Mouse (Mus musculus) forebrain, embryonic 10.5 days (tissue): ENCODE data around the gene Pkm. TPM values are rescaled to one million over a fixed set of nuclear protein-coding genes. Genes with fewer than 3 reads are reported as not detected.

Experiments used
- DNase-seq: peaks from one replicate; pipeline ENCODE4 v3.0.0-alpha.2; 2017; ENCODE audit warnings: low spot score; ENCODE audit errors: extremely low spot score
- H3K27ac ChIP-seq: fragments of 300-500 bp; sonication (generic); 2 replicates; pipeline ENCODE4 v1.5.1; 2016; ENCODE audit warnings: mild to moderate bottlenecking
- H3K27me3 ChIP-seq: fragments of 300-500 bp; sonication (generic); 2 replicates; pipeline ENCODE4 v1.6.1; 2016; ENCODE audit warnings: mild to moderate bottlenecking; ENCODE audit not compliant: poor library complexity, severe bottlenecking
- H3K36me3 ChIP-seq: fragments of 300-500 bp; sonication (generic); replicated peaks from 2 replicates; pipeline ENCODE4 v1.6.1; 2016; ENCODE audit warnings: mild to moderate bottlenecking, moderate library complexity
- H3K4me1 ChIP-seq: fragments of 300-500 bp; sonication (generic); 2 replicates; pipeline ENCODE4 v1.6.1; 2016
- H3K4me3 ChIP-seq: fragments of 300-500 bp; sonication (generic); 2 replicates; pipeline ENCODE4 v1.5.1; 2016; ENCODE audit warnings: mild to moderate bottlenecking, moderate library complexity
- H3K9me3 ChIP-seq: fragments of 300-500 bp; sonication (generic); 2 replicates; pipeline ENCODE4 v1.6.1; 2016; ENCODE audit warnings: mild to moderate bottlenecking, moderate library complexity
- WGBS: fragments of 180-500 bp; shearing (Covaris S2); methylation state at CpG from one replicate; pipeline ENCODE4 v1.1.7; 2016; 5-methylcytosine and 5-hydroxymethylcytosine counted together
- polyA plus RNA-seq: library from polyadenylated mRNA; unstranded; fragments of >200 nt; fragmentation: Nextera tagmentation; extraction: Ambion mirVana; gene quantifications from 2 replicates; pipeline ENCODE4 v1.2.1, GENCODE M21; 2016

Pkm gene
- polyA plus RNA-seq, 1 experiment from 2014 or later, result 3,207 TPM

- H3K9me3 ChIP-seq, result no peaks in the 10 kb centered on the region
- no peak for DNase-seq
- peaks cover 99% of the 10 kb centered on the region for H3K36me3 ChIP-seq
- H3K4me1 ChIP-seq, result peaks cover 1% of the 10 kb centered on the region; the same call in 1 of the 2 replicates
- WGBS, result 87% methylated on average over 4 of the region's 4 CpGs
- H3K4me3 ChIP-seq, result no peak overlapping the region
- no peaks in the 10 kb centered on the region for H3K27me3 ChIP-seq
- no peak overlapping the region for H3K27ac ChIP-seq
These were observed 13.0 kb downstream of the Pkm start for GRCm38 (mm10) chr9:59669172-59669571.

GRCm38 (mm10) chr9:59672195-59672894 lies 16.2 kb downstream of the Pkm start:
- peaks cover 99% of the 10 kb centered on the region for H3K36me3 ChIP-seq
- H3K9me3 ChIP-seq, result no peaks in the 10 kb centered on the region
- no peaks in the 10 kb centered on the region for H3K27me3 ChIP-seq
- H3K27ac ChIP-seq, result no peak overlapping the region
- H3K4me3 ChIP-seq, result no peak overlapping the region
- no peak for DNase-seq
- H3K4me1 ChIP-seq, result no peaks in the 10 kb centered on the region
- 91% methylated on average over 12 of the region's 12 CpGs for WGBS

GRCm38 (mm10) chr9:59673427-59673826 lies 17.3 kb downstream of the Pkm start:
- no peaks in the 10 kb centered on the region for H3K4me1 ChIP-seq
- no peak for DNase-seq
- H3K9me3 ChIP-seq, result no peaks in the 10 kb centered on the region
- 69% methylated on average over 2 of the region's 2 CpGs for WGBS
- no peak overlapping the region for H3K4me3 ChIP-seq
- no peak overlapping the region for H3K27ac ChIP-seq
- peaks cover 99% of the 10 kb centered on the region for H3K36me3 ChIP-seq
- H3K27me3 ChIP-seq, result no peaks in the 10 kb centered on the region

GRCm38 (mm10) chr9:59675598-59675997 lies 19.4 kb downstream of the Pkm start:
- H3K36me3 ChIP-seq, result peaks cover 92% of the 10 kb centered on the region
- no peaks in the 10 kb centered on the region for H3K9me3 ChIP-seq
- DNase-seq, result no peak
- no peak overlapping the region for H3K4me3 ChIP-seq
- no peak overlapping the region for H3K27ac ChIP-seq
- WGBS, result 94% methylated on average over 14 of the region's 14 CpGs
- peaks cover 6% of the 10 kb centered on the region for H3K27me3 ChIP-seq
- peaks cover 17% of the 10 kb centered on the region for H3K4me1 ChIP-seq

- Histone ChIP-seq H3K27me3 (peaks cover 30% of the 10 kb centered on the region), H3K36me3 (peaks cover 64% of the 10 kb centered on the region), H3K4me3 (no peak overlapping the region), H3K9me3 (no peaks in the 10 kb centered on the region), H3K27ac (no peak overlapping the region), H3K4me1 (peaks cover 19% of the 10 kb centered on the region)
- WGBS, result 55% methylated on average over 1 of the region's 1 CpGs
- DNase-seq, result no peak
These were observed 22.1 kb downstream of the Pkm start for GRCm38 (mm10) chr9:59678313-59678712.

GRCm38 (mm10) chr9:59679678-59680533 lies 23.7 kb downstream of the Pkm start, which contains the start of gene Gramd2:
Gene Gramd2, plus strand, starts transcription at chr9:59680144.
- peak within 1 kb of the TSS; percentile 68 for H3K27ac ChIP-seq
- DNase-seq, result peak; percentile 90
- peaks cover 30% of the 10 kb centered on the region for H3K27me3 ChIP-seq
- peak within 1 kb of the TSS; percentile 58 for H3K4me3 ChIP-seq
- WGBS, result 1% methylated on average over 47 of the region's 47 CpGs
- peaks cover 49% of the 10 kb centered on the region for H3K36me3 ChIP-seq
- no peaks in the 10 kb centered on the region for H3K9me3 ChIP-seq
- H3K4me1 ChIP-seq, result peaks cover 19% of the 10 kb centered on the region

- peaks cover 30% of the 10 kb centered on the region for H3K27me3 ChIP-seq
- peak overlapping the region; percentile 68 for H3K27ac ChIP-seq
- peaks cover 19% of the 10 kb centered on the region for H3K4me1 ChIP-seq
- 8% methylated on average over 16 of the region's 16 CpGs for WGBS
- H3K4me3 ChIP-seq, result peak overlapping the region; percentile 58
- peaks cover 43% of the 10 kb centered on the region for H3K36me3 ChIP-seq
- no peak for DNase-seq
- no peaks in the 10 kb centered on the region for H3K9me3 ChIP-seq
These were observed 24.3 kb downstream of the Pkm start for GRCm38 (mm10) chr9:59680534-59680875.

- WGBS, result 79% methylated on average over 2 of the region's 2 CpGs
- Histone ChIP-seq H3K4me1 (peaks cover 17% of the 10 kb centered on the region), H3K9me3 (no peaks in the 10 kb centered on the region), H3K27me3 (peaks cover 30% of the 10 kb centered on the region), H3K36me3 (peaks cover 7% of the 10 kb centered on the region), H3K27ac (no peak overlapping the region), H3K4me3 (no peak overlapping the region)
- DNase-seq, result no peak
These were observed 27.9 kb downstream of the Pkm start for GRCm38 (mm10) chr9:59684020-59684419.

- WGBS, result 41% methylated on average over 6 of the region's 6 CpGs
- Histone ChIP-seq H3K36me3 (no peaks in the 10 kb centered on the region), H3K9me3 (no peaks in the 10 kb centered on the region), H3K4me3 (no peak overlapping the region), H3K27ac (no peak overlapping the region), H3K4me1 (peaks cover 12% of the 10 kb centered on the region), H3K27me3 (peaks cover 24% of the 10 kb centered on the region)
- DNase-seq, result no peak
These were observed 31.4 kb downstream of the Pkm start for GRCm38 (mm10) chr9:59687416-59688046.

GRCm38 (mm10) chr9:59691635-59692094 lies 35.5 kb downstream of the Pkm start:
- Histone ChIP-seq H3K36me3 (no peaks in the 10 kb centered on the region), H3K4me3 (peak overlapping the region; percentile 45), H3K4me1 (peaks cover 29% of the 10 kb centered on the region), H3K9me3 (no peaks in the 10 kb centered on the region), H3K27ac (peak overlapping the region; percentile 67), H3K27me3 (peaks cover 24% of the 10 kb centered on the region)
- WGBS, result 4% methylated on average over 23 of the region's 23 CpGs
- DNase-seq, result no peak

GRCm38 (mm10) chr9:59692145-59692544 lies 36.0 kb downstream of the Pkm start:
- WGBS, result 43% methylated on average over 9 of the region's 9 CpGs
- Histone ChIP-seq H3K4me3 (peak overlapping the region; percentile 45), H3K27me3 (peaks cover 24% of the 10 kb centered on the region)

GRCm38 (mm10) chr9:59694571-59695450 lies 38.6 kb downstream of the Pkm start:
- no peak overlapping the region; the same call in 1 of the 2 replicates for H3K27ac ChIP-seq
- H3K9me3 ChIP-seq, result no peaks in the 10 kb centered on the region
- DNase-seq, result no peak
- no peak overlapping the region for H3K4me3 ChIP-seq
- H3K27me3 ChIP-seq, result peaks cover 24% of the 10 kb centered on the region
- H3K4me1 ChIP-seq, result peaks cover 29% of the 10 kb centered on the region
- 56% methylated on average over 16 of the region's 16 CpGs for WGBS
- no peaks in the 10 kb centered on the region for H3K36me3 ChIP-seq

More at GRCm38 (mm10) chr9:59692145-59692544, 36.0 kb downstream of the Pkm start:
- no peak overlapping the region for H3K27ac ChIP-seq
- DNase-seq, result no peak
- no peaks in the 10 kb centered on the region for H3K36me3 ChIP-seq
- H3K9me3 ChIP-seq, result no peaks in the 10 kb centered on the region
- H3K4me1 ChIP-seq, result peaks cover 29% of the 10 kb centered on the region
